ENCODE assay signal across 9 mouse cellular contexts in the genomic region with DNA sequence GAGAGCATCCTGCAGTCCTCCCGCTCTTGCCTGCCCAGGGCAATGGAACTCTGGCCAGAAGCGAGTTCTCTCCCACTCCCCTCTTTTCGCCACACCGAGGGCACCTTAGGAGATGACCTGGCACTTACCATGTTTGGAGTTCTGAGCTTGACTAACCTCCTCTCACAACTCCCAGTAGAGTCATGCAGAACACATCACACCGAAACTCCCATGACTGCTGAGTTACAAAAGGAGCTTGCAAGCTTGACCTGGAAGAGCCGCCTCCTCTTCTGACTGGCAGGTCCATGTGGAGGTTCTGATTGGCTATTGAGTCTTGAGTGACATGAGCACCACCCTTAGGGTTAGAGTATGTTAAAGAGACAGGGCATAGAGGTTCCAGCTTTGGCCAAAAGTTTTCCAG. TPM values are rescaled to one million over a fixed set of nuclear protein-coding genes. Genes with fewer than 3 reads are reported as not detected.
DNase-seq lines count a peak whose midpoint lies in the region; ATAC-seq and TF ChIP-seq lines count a peak whose summit lies in the region.
"Not testable (repeated sequence)": the region's sequence is repeated elsewhere in the genome, so short reads cannot be mapped to it uniquely, and the experiment has no call there.
"Had no signal": no experiment of that assay in that cellular context is flagged by ENCODE, and none has a peak within 500 bp of the region (broad histone marks: within the 10 kb centered on the region; RNA-seq: fewer than 3 reads in every experiment).

TSS of gene Gm14418 (minus strand) at position 225 of the 400 bp plus-strand sequence.

- H3K36me3 ChIP-seq in C2C12 (ENCODE audit: control insufficient read depth, insufficient read depth); embryonic facial prominence, embryonic 11.5 days (replicated peaks; ENCODE audit: control insufficient read depth, insufficient read depth, low read depth, low read length); hindbrain, embryonic 15.5 days; liver, embryonic 13.5 days; midbrain, embryonic 15.5 days (replicated peaks): not testable (repeated sequence)

- not testable (repeated sequence) for H3K79me3 ChIP-seq in C2C12 (ENCODE audit: low read depth)

- H3K4me2 ChIP-seq in embryonic facial prominence, embryonic 11.5 days (ENCODE audit: low read depth, low read length); liver, embryonic 13.5 days; midbrain, embryonic 15.5 days: not testable (repeated sequence)
- H3K4me2 ChIP-seq in hindbrain, embryonic 15.5 days, result peak within 1 kb of the TSS; percentile 27; the same call in 1 of the 2 replicates

- WGBS in embryonic facial prominence, embryonic 11.5 days, result 28% methylated on average over 6 of the region's 6 CpGs
- WGBS in hindbrain, embryonic 15.5 days, result 49% methylated on average over 6 of the region's 6 CpGs
- 11% methylated on average over 6 of the region's 6 CpGs for WGBS in liver, embryonic 13.5 days (ENCODE audit: insufficient replicate concordance)
- 43% methylated on average over 6 of the region's 6 CpGs for WGBS in midbrain, embryonic 15.5 days

- not testable (repeated sequence) for H3ac ChIP-seq in C2C12 (ENCODE audit: control insufficient read depth, insufficient read length, low read depth)

- H3K27me3 ChIP-seq in C2C12 (ENCODE audit: control insufficient read depth, insufficient read depth, insufficient read length); embryonic facial prominence, embryonic 11.5 days (ENCODE audit: control insufficient read depth, insufficient read depth, low read length); hindbrain, embryonic 15.5 days; liver, embryonic 13.5 days; midbrain, embryonic 15.5 days (replicated peaks): not testable (repeated sequence)

- H3K27ac ChIP-seq in embryonic facial prominence, embryonic 11.5 days (replicated peaks; ENCODE audit: low read depth, low read length); hindbrain, embryonic 15.5 days (replicated peaks); liver, embryonic 13.5 days; midbrain, embryonic 15.5 days: not testable (repeated sequence)

- H3K9me3 ChIP-seq in embryonic facial prominence, embryonic 11.5 days (replicated peaks; ENCODE audit: control insufficient read depth, low read length); hindbrain, embryonic 15.5 days; liver, embryonic 13.5 days (replicated peaks); midbrain, embryonic 15.5 days: not testable (repeated sequence)

- DNase-seq in adrenal gland, postnatal 25 days; embryonic facial prominence, embryonic 11.5 days (ENCODE audit: low spot score); layer of hippocampus, postnatal 10 days (ENCODE audit: low spot score in 2 of 2); liver, embryonic 13.5 days: not testable (repeated sequence)
- peak; percentile 6 to 7 for DNase-seq in heart, adult 18-20 months

- not testable (repeated sequence) for H3K4me1 ChIP-seq in embryonic facial prominence, embryonic 11.5 days (ENCODE audit: control insufficient read depth, insufficient read depth, low read length); hindbrain, embryonic 15.5 days (replicated peaks); liver, embryonic 13.5 days (replicated peaks); midbrain, embryonic 15.5 days

- ATAC-seq in embryonic facial prominence, embryonic 11.5 days (replicated peaks; ENCODE audit: insufficient number of reproducible peaks, low FRiP score, low TSS enrichment, low read depth); hindbrain, embryonic 15.5 days (ENCODE audit: low FRiP score, low read depth); liver, embryonic 13.5 days (ENCODE audit: low read depth); midbrain, embryonic 15.5 days (replicated peaks): not testable (repeated sequence)

- peak within 1 kb of the TSS; percentile 28 for H3K4me3 ChIP-seq in C2C12 (ENCODE audit: insufficient read depth, poor library complexity, severe bottlenecking)
- H3K4me3 ChIP-seq in embryonic facial prominence, embryonic 11.5 days (ENCODE audit: low read depth, low read length), result 0 out of 2 replicates have a peak within 1 kb of the TSS, but pooled peaks have one; percentile 14
- peak within 1 kb of the TSS; percentile 29 for H3K4me3 ChIP-seq in hindbrain, embryonic 15.5 days
- peak within 1 kb of the TSS; percentile 22 for H3K4me3 ChIP-seq in liver, embryonic 13.5 days (replicated peaks)
- peak within 1 kb of the TSS; percentile 31 for H3K4me3 ChIP-seq in midbrain, embryonic 15.5 days

- TF ChIP-seq CTCF in C2C12 (IDR thresholded peaks at IDR 0.05; ENCODE audit: control insufficient read depth, insufficient read depth, insufficient read length), result not testable (repeated sequence)

- not testable (repeated sequence) for H3K79me2 ChIP-seq in C2C12 (ENCODE audit: control insufficient read depth, insufficient read depth)

- not testable (repeated sequence) for H3K9ac ChIP-seq in embryonic facial prominence, embryonic 11.5 days (replicated peaks; ENCODE audit: low read length); hindbrain, embryonic 15.5 days; liver, embryonic 13.5 days; midbrain, embryonic 15.5 days

RNA-seq across cellular contexts. Expression of gene Gm14418, which starts in this region (rescaled TPM):
- 1.1 TPM for polyA plus RNA-seq in C2C12 (2012; fragmentation: generic; extraction: Trizol)
- total RNA-seq in adrenal gland, postnatal 25 days (2021), result 14.0 and 31.8 TPM in 2 replicates
- 14.4 and 14.7 TPM in 2 replicates for polyA plus RNA-seq in embryonic facial prominence, embryonic 11.5 days (2014; fragmentation: Nextera tagmentation; extraction: Ambion mirVana)
- total RNA-seq in heart, adult 18-20 months (2021), result 10 to 100 TPM; 13.6 to 16.1 TPM
- polyA plus RNA-seq in hindbrain, embryonic 15.5 days (2015; fragmentation: Nextera tagmentation; extraction: Ambion mirVana), result 6.0 and 10.6 TPM in 2 replicates
- total RNA-seq in layer of hippocampus, postnatal 10 days (2021), result 10 to 100 TPM; 31.6 to 37.6 TPM
- polyA plus RNA-seq in liver, embryonic 13.5 days (2015; fragmentation: Nextera tagmentation; extraction: Ambion mirVana), result 1.2 and 1.6 TPM in 2 replicates
- polyA plus RNA-seq in midbrain, embryonic 15.5 days (2015; fragmentation: Nextera tagmentation; extraction: Ambion mirVana), result 7.3 and 9.3 TPM in 2 replicates
- polyA plus RNA-seq: spleen, adult 2 months had no signal
